Mouse (Mus musculus): Measurements from ENCODE around the gene Prickle3.

- TF ChIP-seq CTCF (IDR thresholded peaks at IDR 0.05; ENCODE audit: low read depth) (no peak), EP300 (IDR thresholded peaks at IDR 0.05; ENCODE audit: low read depth) (no peak)
Measured at GRCm38 (mm10) chrX:7661086-7661485, 4.0 kb downstream of the Prickle3 start.
